Mouse (Mus musculus) myocyte (in vitro differentiated cells): Measurements from ENCODE around the gene Slc1a6.

Experiments used
- CEBPB ChIP-seq: IDR thresholded peaks from 2 replicates; pipeline ENCODE4 v1.6.1; 2011; ENCODE audit warnings: mild to moderate bottlenecking, moderate library complexity; ENCODE audit not compliant: poor library complexity, insufficient read depth, severe bottlenecking
- E2F4 ChIP-seq: IDR thresholded peaks from one replicate; pipeline ENCODE4 v1.6.1; 2011; ENCODE audit warnings: mild to moderate bottlenecking, control low read depth, moderate library complexity; ENCODE audit not compliant: insufficient read depth
- MAX ChIP-seq: IDR thresholded peaks from one replicate; pipeline ENCODE4 v1.6.1; 2011; ENCODE audit warnings: low read depth, mild to moderate bottlenecking, control low read depth
- MYOD1 ChIP-seq, 3 experiments: IDR thresholded peaks; one replicate each; pipeline ENCODE4 v1.6.1; 2011; ENCODE audit warnings: control low read depth in 2 of 3, low read depth in 2 of 3, mild to moderate bottlenecking in 2 of 3, moderate library complexity in 1 of 3; ENCODE audit not compliant: insufficient read length in 2 of 3, control insufficient read depth in 1 of 3
- MYOG ChIP-seq, 3 experiments: IDR thresholded peaks; one replicate each; pipeline ENCODE4 v1.6.1; 2011; ENCODE audit warnings: control low read depth in 2 of 3, low read depth in 2 of 3, mild to moderate bottlenecking in 2 of 3; ENCODE audit not compliant: insufficient read length in 2 of 3, control insufficient read depth in 1 of 3, insufficient read depth in 1 of 3
- POLR2A ChIP-seq: IDR thresholded peaks from one replicate; pipeline ENCODE4 v1.6.1; 2011; ENCODE audit warnings: low read depth, mild to moderate bottlenecking, control low read depth, moderate library complexity; ENCODE audit not compliant: insufficient read length
- POLR2AphosphoS2 ChIP-seq: IDR thresholded peaks from one replicate; pipeline ENCODE4 v1.6.1; 2011; ENCODE audit warnings: low read depth, control low read depth; ENCODE audit not compliant: insufficient read length
- REST ChIP-seq: IDR thresholded peaks from one replicate; pipeline ENCODE4 v1.6.1; 2011; ENCODE audit warnings: mild to moderate bottlenecking, control low read depth, moderate library complexity; ENCODE audit not compliant: insufficient read depth, insufficient read length
- TCF12 ChIP-seq: IDR thresholded peaks from one replicate; pipeline ENCODE4 v1.6.1; 2011; ENCODE audit warnings: mild to moderate bottlenecking, control low read depth; ENCODE audit not compliant: poor library complexity, insufficient read depth, severe bottlenecking
- USF1 ChIP-seq: IDR thresholded peaks from one replicate; pipeline ENCODE4 v1.6.1; 2011; ENCODE audit warnings: low read depth, mild to moderate bottlenecking, control low read depth, moderate library complexity

DNA sequence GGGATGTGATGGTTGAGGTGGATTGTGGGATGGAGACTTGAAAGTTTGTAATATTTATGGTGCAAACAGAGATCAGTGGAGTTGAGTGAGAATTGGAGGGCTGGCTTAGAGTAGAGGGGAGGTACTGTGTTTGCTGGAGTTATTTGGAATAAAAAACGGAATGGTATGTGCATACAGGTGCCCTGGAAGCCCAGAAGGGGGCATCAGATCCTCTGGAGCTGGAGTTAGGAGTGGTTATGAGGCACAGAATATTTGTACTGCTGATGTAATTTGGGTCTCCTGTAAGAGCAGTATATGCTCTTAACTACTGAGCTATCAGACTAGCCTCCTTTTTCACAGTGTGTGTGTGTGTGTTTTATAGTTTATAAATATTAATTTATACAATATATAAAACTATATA, 10.3 kb downstream of the Slc1a6 start:
- TF ChIP-seq POLR2A (no peak), USF1 (no peak), E2F4 (no peak), POLR2AphosphoS2 (no peak), MAX (no peak), REST (no peak), MYOG (IDR thresholded peaks at IDR 0.05; ENCODE audit: control insufficient read depth in 1 of 3, insufficient read depth in 1 of 3, insufficient read length in 2 of 3, low read depth in 2 of 3) (no peak), MYOD1 (IDR thresholded peaks at IDR 0.05; ENCODE audit: control insufficient read depth in 1 of 3, insufficient read length in 2 of 3, low read depth in 2 of 3) (no peak), TCF12 (no peak), CEBPB (no peak)
